Mouse (Mus musculus): ENCODE results near the gene Acer2. TPM values are rescaled to one million over a fixed set of nuclear protein-coding genes. Genes with fewer than 3 reads are reported as not detected.

Gene Acer2
- polyA plus RNA-seq, 1 experiment, result 1.8 TPM

GRCm38 (mm10) chr4:86898791-86899474 lies 24.7 kb downstream of the Acer2 start:
- H3K4me3 ChIP-seq (replicated peaks; ENCODE audit: control insufficient read depth, low read depth, low read length), result no peak overlapping the region
- TF ChIP-seq POLR2A (IDR thresholded peaks at IDR 0.05; ENCODE audit: borderline replicate concordance, control insufficient read depth, low read depth, low read length), result no peak
- TF ChIP-seq CTCF (IDR thresholded peaks at IDR 0.05; ENCODE audit: control insufficient read depth, insufficient read depth, low read length), result no peak
- H3K4me1 ChIP-seq (ENCODE audit: control insufficient read depth, insufficient read depth, low read length), result no peaks in the 10 kb centered on the region
- no peak overlapping the region for H3K27ac ChIP-seq (ENCODE audit: control insufficient read depth, insufficient read depth, low read depth, low read length, poor library complexity)
- WGBS, result 42% methylated on average over 14 of the region's 14 CpGs

GRCm38 (mm10) chr4:86902351-86902750 lies 28.2 kb downstream of the Acer2 start:
- no peak overlapping the region for H3K27ac ChIP-seq (ENCODE audit: control insufficient read depth, insufficient read depth, low read depth, low read length, poor library complexity)
- TF ChIP-seq POLR2A (IDR thresholded peaks at IDR 0.05; ENCODE audit: borderline replicate concordance, control insufficient read depth, low read depth, low read length) (no peak), CTCF (IDR thresholded peaks at IDR 0.05; ENCODE audit: control insufficient read depth, insufficient read depth, low read length) (no peak)
- no peaks in the 10 kb centered on the region for H3K4me1 ChIP-seq (ENCODE audit: control insufficient read depth, insufficient read depth, low read length)
- no peak overlapping the region for H3K4me3 ChIP-seq (replicated peaks; ENCODE audit: control insufficient read depth, low read depth, low read length)
- 16% methylated on average over 6 of the region's 6 CpGs for WGBS

- H3K27ac ChIP-seq (ENCODE audit: control insufficient read depth, insufficient read depth, low read depth, low read length, poor library complexity), result no peak overlapping the region
- H3K4me1 ChIP-seq (ENCODE audit: control insufficient read depth, insufficient read depth, low read length), result no peaks in the 10 kb centered on the region
- TF ChIP-seq POLR2A (IDR thresholded peaks at IDR 0.05; ENCODE audit: borderline replicate concordance, control insufficient read depth, low read depth, low read length) (no peak), CTCF (IDR thresholded peaks at IDR 0.05; ENCODE audit: control insufficient read depth, insufficient read depth, low read length) (peak; percentile 38)
- 41% methylated on average over 3 of the region's 3 CpGs for WGBS
- no peak overlapping the region for H3K4me3 ChIP-seq (replicated peaks; ENCODE audit: control insufficient read depth, low read depth, low read length)
These were observed 30.8 kb downstream of the Acer2 start for GRCm38 (mm10) chr4:86904969-86905368.

- no peaks in the 10 kb centered on the region for H3K4me1 ChIP-seq (ENCODE audit: control insufficient read depth, insufficient read depth, low read length)
- TF ChIP-seq POLR2A (IDR thresholded peaks at IDR 0.05; ENCODE audit: borderline replicate concordance, control insufficient read depth, low read depth, low read length), result no peak
- TF ChIP-seq CTCF (IDR thresholded peaks at IDR 0.05; ENCODE audit: control insufficient read depth, insufficient read depth, low read length), result no peak
- H3K27ac ChIP-seq (ENCODE audit: control insufficient read depth, insufficient read depth, low read depth, low read length, poor library complexity), result no peak overlapping the region
- no peak overlapping the region for H3K4me3 ChIP-seq (replicated peaks; ENCODE audit: control insufficient read depth, low read depth, low read length)
- 86% methylated on average over 1 of the region's 1 CpGs for WGBS
These were observed 31.7 kb downstream of the Acer2 start for GRCm38 (mm10) chr4:86905869-86906268.

GRCm38 (mm10) chr4:86911576-86912341 lies 37.6 kb downstream of the Acer2 start:
- Histone ChIP-seq H3K27ac (ENCODE audit: control insufficient read depth, insufficient read depth, low read depth, low read length, poor library complexity) (no peak overlapping the region), H3K4me1 (ENCODE audit: control insufficient read depth, insufficient read depth, low read length) (no peaks in the 10 kb centered on the region), H3K4me3 (replicated peaks; ENCODE audit: control insufficient read depth, low read depth, low read length) (no peak overlapping the region)
- TF ChIP-seq POLR2A (IDR thresholded peaks at IDR 0.05; ENCODE audit: borderline replicate concordance, control insufficient read depth, low read depth, low read length) (no peak), CTCF (IDR thresholded peaks at IDR 0.05; ENCODE audit: control insufficient read depth, insufficient read depth, low read length) (no peak)
- 81% methylated on average over 18 of the region's 18 CpGs for WGBS

- Histone ChIP-seq H3K4me3 (replicated peaks; ENCODE audit: control insufficient read depth, low read depth, low read length) (no peak overlapping the region), H3K4me1 (ENCODE audit: control insufficient read depth, insufficient read depth, low read length) (no peaks in the 10 kb centered on the region), H3K27ac (ENCODE audit: control insufficient read depth, insufficient read depth, low read depth, low read length, poor library complexity) (no peak overlapping the region)
- WGBS, result 78% methylated on average over 7 of the region's 7 CpGs
- TF ChIP-seq POLR2A (IDR thresholded peaks at IDR 0.05; ENCODE audit: borderline replicate concordance, control insufficient read depth, low read depth, low read length) (no peak), CTCF (IDR thresholded peaks at IDR 0.05; ENCODE audit: control insufficient read depth, insufficient read depth, low read length) (no peak)
These were observed 38.6 kb downstream of the Acer2 start for GRCm38 (mm10) chr4:86912757-86913156.

GRCm38 (mm10) chr4:86916062-86916461 lies 41.9 kb downstream of the Acer2 start:
- no peak; the same call in 1 of the 2 replicates for TF ChIP-seq CTCF (IDR thresholded peaks at IDR 0.05; ENCODE audit: control insufficient read depth, insufficient read depth, low read length)
- no peak for TF ChIP-seq POLR2A (IDR thresholded peaks at IDR 0.05; ENCODE audit: borderline replicate concordance, control insufficient read depth, low read depth, low read length)
- Histone ChIP-seq H3K4me1 (ENCODE audit: control insufficient read depth, insufficient read depth, low read length) (no peaks in the 10 kb centered on the region), H3K4me3 (replicated peaks; ENCODE audit: control insufficient read depth, low read depth, low read length) (no peak overlapping the region), H3K27ac (ENCODE audit: control insufficient read depth, insufficient read depth, low read depth, low read length, poor library complexity) (no peak overlapping the region)
- WGBS, result 70% methylated on average over 1 of the region's 1 CpGs

GRCm38 (mm10) chr4:86923476-86924055 lies 49.4 kb downstream of the Acer2 start:
- Histone ChIP-seq H3K4me1 (ENCODE audit: control insufficient read depth, insufficient read depth, low read length) (no peaks in the 10 kb centered on the region), H3K27ac (ENCODE audit: control insufficient read depth, insufficient read depth, low read depth, low read length, poor library complexity) (no peak overlapping the region), H3K4me3 (replicated peaks; ENCODE audit: control insufficient read depth, low read depth, low read length) (no peak overlapping the region)
- TF ChIP-seq CTCF (IDR thresholded peaks at IDR 0.05; ENCODE audit: control insufficient read depth, insufficient read depth, low read length) (no peak), POLR2A (IDR thresholded peaks at IDR 0.05; ENCODE audit: borderline replicate concordance, control insufficient read depth, low read depth, low read length) (no peak)
- WGBS, result 78% methylated on average over 3 of the region's 3 CpGs

All from bone marrow, adult 2 months (tissue).